Comparison of ENCODE assay signal across 15 mouse cellular contexts in genomic region chr4:63982425-63983097, GRCm38 (mm10).
DNase-seq lines count a peak whose midpoint lies in the region; ATAC-seq and TF ChIP-seq lines count a peak whose summit lies in the region.
"Had no signal": no experiment of that assay in that cellular context is flagged by ENCODE, and none has a peak within 500 bp of the region (broad histone marks: within the 10 kb centered on the region; RNA-seq: fewer than 3 reads in every experiment).

No protein-coding gene starts in this region.

- no peak overlapping the region for H3K4me3 ChIP-seq in hindbrain, embryonic 15.5 days
- no peak overlapping the region for H3K4me3 ChIP-seq in hindbrain, embryonic 14.5 days (replicated peaks; ENCODE audit: low read length)
- H3K4me3 ChIP-seq in lung, adult 2 months (replicated peaks; ENCODE audit: extremely low read depth, low read depth, low read length) = no peak overlapping the region
- no peak overlapping the region for H3K4me3 ChIP-seq in embryonic facial prominence, embryonic 15.5 days (replicated peaks)
- no peak overlapping the region for H3K4me3 ChIP-seq in midbrain, postnatal 0 days (ENCODE audit: low read depth, low read length)
- H3K4me3 ChIP-seq: heart, embryonic 15.5 days; hindbrain, embryonic 13.5 days; limb, embryonic 12.5 days; neural tube, embryonic 15.5 days; stomach, embryonic 15.5 days had no signal

- H3K27ac ChIP-seq in hindbrain, embryonic 15.5 days (replicated peaks) = no peak overlapping the region
- H3K27ac ChIP-seq in hindbrain, embryonic 14.5 days = no peak overlapping the region
- H3K27ac ChIP-seq in embryonic facial prominence, embryonic 15.5 days (replicated peaks) = no peak overlapping the region
- no peak overlapping the region; the same call in 1 of the 2 replicates for H3K27ac ChIP-seq in midbrain, postnatal 0 days (ENCODE audit: low read depth, low read length)
- H3K27ac ChIP-seq: heart, embryonic 15.5 days; hindbrain, embryonic 13.5 days; limb, embryonic 12.5 days; neural tube, embryonic 15.5 days had no signal

- ATAC-seq in hindbrain, embryonic 15.5 days (ENCODE audit: low FRiP score, low read depth) = 0 out of 2 replicates have a peak, but pooled peaks have one; percentile 63
- no peak; the same call in 1 of the 2 replicates for ATAC-seq in hindbrain, embryonic 14.5 days (ENCODE audit: low FRiP score)
- ATAC-seq in embryonic facial prominence, embryonic 15.5 days (ENCODE audit: insufficient number of reproducible peaks, low FRiP score, low TSS enrichment, low read depth) = 0 out of 2 replicates have a peak, but pooled peaks have one; percentile 49
- ATAC-seq in midbrain, postnatal 0 days (ENCODE audit: low FRiP score) = peak; percentile 47; the same call in 1 of the 2 replicates

- H3K27me3 ChIP-seq in hindbrain, embryonic 15.5 days = no peaks in the 10 kb centered on the region
- no peaks in the 10 kb centered on the region for H3K27me3 ChIP-seq in hindbrain, embryonic 14.5 days (ENCODE audit: control insufficient read depth, insufficient read depth, low read length)
- no peaks in the 10 kb centered on the region for H3K27me3 ChIP-seq in embryonic facial prominence, embryonic 15.5 days
- no peaks in the 10 kb centered on the region for H3K27me3 ChIP-seq in midbrain, postnatal 0 days (ENCODE audit: insufficient read depth, low read length)
- H3K27me3 ChIP-seq: heart, embryonic 15.5 days; hindbrain, embryonic 13.5 days; limb, embryonic 12.5 days; neural tube, embryonic 15.5 days; stomach, embryonic 15.5 days had no signal

- 73% methylated on average over 12 of the region's 12 CpGs for WGBS in hindbrain, embryonic 15.5 days
- 75% methylated on average over 12 of the region's 12 CpGs for WGBS in hindbrain, embryonic 14.5 days
- WGBS in lung, adult 2 months = 32% methylated on average over 12 of the region's 12 CpGs
- 67% methylated on average over 12 of the region's 12 CpGs for WGBS in embryonic facial prominence, embryonic 15.5 days
- 61% methylated on average over 12 of the region's 12 CpGs for WGBS in midbrain, postnatal 0 days

- no peaks in the 10 kb centered on the region for H3K36me3 ChIP-seq in hindbrain, embryonic 15.5 days
- no peaks in the 10 kb centered on the region for H3K36me3 ChIP-seq in hindbrain, embryonic 14.5 days (replicated peaks; ENCODE audit: control insufficient read depth, insufficient read depth)
- no peaks in the 10 kb centered on the region for H3K36me3 ChIP-seq in embryonic facial prominence, embryonic 15.5 days
- H3K36me3 ChIP-seq in midbrain, postnatal 0 days (ENCODE audit: insufficient read depth, low read length) = no peaks in the 10 kb centered on the region
- H3K36me3 ChIP-seq: heart, embryonic 15.5 days; hindbrain, embryonic 13.5 days; limb, embryonic 12.5 days; neural tube, embryonic 15.5 days; stomach, embryonic 15.5 days had no signal

- H3K9ac ChIP-seq in hindbrain, embryonic 15.5 days = no peak overlapping the region
- H3K9ac ChIP-seq in hindbrain, embryonic 14.5 days = no peak overlapping the region
- H3K9ac ChIP-seq in embryonic facial prominence, embryonic 15.5 days = no peak overlapping the region
- H3K9ac ChIP-seq in midbrain, postnatal 0 days (replicated peaks; ENCODE audit: low read length, poor library complexity, severe bottlenecking) = no peak overlapping the region
- H3K9ac ChIP-seq: heart, embryonic 15.5 days; hindbrain, embryonic 13.5 days; limb, embryonic 12.5 days; neural tube, embryonic 15.5 days; stomach, embryonic 15.5 days had no signal

- no peak for DNase-seq in hindbrain, embryonic 14.5 days (ENCODE audit: low spot score)
- peak; percentile 11 for DNase-seq in lung, adult 2 months
- no peak for DNase-seq in lung, postnatal 10 days
- DNase-seq in midbrain, postnatal 0 days (ENCODE audit: low spot score) = peak; percentile 32
- no peak for DNase-seq in adrenal gland, adult 18-20 months (ENCODE audit: low spot score in 2 of 2)
- DNase-seq: adrenal gland, postnatal 14 days; cerebellum, postnatal 25 days; thymus, postnatal 4 days had no signal

- TF ChIP-seq POLR2A in lung, adult 2 months (IDR thresholded peaks at IDR 0.05; ENCODE audit: borderline replicate concordance, extremely low read depth, low read depth, low read length) = no peak

- peaks cover 17% of the 10 kb centered on the region; the same call in 1 of the 2 replicates for H3K4me1 ChIP-seq in hindbrain, embryonic 15.5 days (replicated peaks)
- H3K4me1 ChIP-seq in hindbrain, embryonic 14.5 days (replicated peaks; ENCODE audit: control insufficient read depth, insufficient read depth, low read length) = no peaks in the 10 kb centered on the region
- peaks cover 8% of the 10 kb centered on the region for H3K4me1 ChIP-seq in lung, adult 2 months (ENCODE audit: control insufficient read depth, insufficient read depth, low read length)
- H3K4me1 ChIP-seq in embryonic facial prominence, embryonic 15.5 days = peaks cover 8% of the 10 kb centered on the region; the same call in 1 of the 2 replicates
- no peaks in the 10 kb centered on the region for H3K4me1 ChIP-seq in midbrain, postnatal 0 days (ENCODE audit: insufficient read depth, low read length)
- H3K4me1 ChIP-seq: heart, embryonic 15.5 days had no signal

- no peak for TF ChIP-seq CTCF in lung, adult 2 months (IDR thresholded peaks at IDR 0.05; ENCODE audit: insufficient read depth, low read length)
- TF ChIP-seq CTCF in midbrain, postnatal 0 days (IDR thresholded peaks at IDR 0.05) = no peak

- no peak overlapping the region for H3K4me2 ChIP-seq in hindbrain, embryonic 15.5 days
- no peak overlapping the region for H3K4me2 ChIP-seq in hindbrain, embryonic 14.5 days (replicated peaks)
- H3K4me2 ChIP-seq in embryonic facial prominence, embryonic 15.5 days (replicated peaks) = no peak overlapping the region
- no peak overlapping the region for H3K4me2 ChIP-seq in midbrain, postnatal 0 days (ENCODE audit: low read depth, low read length, poor library complexity, severe bottlenecking)
- H3K4me2 ChIP-seq: heart, embryonic 15.5 days; hindbrain, embryonic 13.5 days; limb, embryonic 12.5 days; neural tube, embryonic 15.5 days; stomach, embryonic 15.5 days had no signal

- no peaks in the 10 kb centered on the region for H3K9me3 ChIP-seq in hindbrain, embryonic 15.5 days
- no peaks in the 10 kb centered on the region for H3K9me3 ChIP-seq in hindbrain, embryonic 14.5 days (ENCODE audit: control insufficient read depth, low read length)
- no peaks in the 10 kb centered on the region for H3K9me3 ChIP-seq in embryonic facial prominence, embryonic 15.5 days (replicated peaks)
- no peaks in the 10 kb centered on the region for H3K9me3 ChIP-seq in midbrain, postnatal 0 days (ENCODE audit: low read length)
- H3K9me3 ChIP-seq: heart, embryonic 15.5 days; hindbrain, embryonic 13.5 days; limb, embryonic 12.5 days; neural tube, embryonic 15.5 days; stomach, embryonic 15.5 days had no signal

Comparison
In these comparisons a context has a peak if more than half of its experiments do, and no peak if none do; other contexts are left out.
1. DNase-seq: peak in lung, adult 2 months (single experiment) and midbrain, postnatal 0 days (single experiment); none in hindbrain, embryonic 14.5 days (single experiment), lung, postnatal 10 days (single experiment) and adrenal gland, adult 18-20 months (0 of 2).